Mouse (Mus musculus) heart, embryonic 14.5 days (tissue): ENCODE measurements around the gene Ypel5. TPM values are rescaled to one million over a fixed set of nuclear protein-coding genes. Genes with fewer than 3 reads are reported as not detected.

Experiments used
- ATAC-seq: fragments of 200-750 bp; cut with Nextera tagmentation; 2 replicates; pipeline ENCODE4 v1.8.0; 2017; ENCODE audit warnings: low read depth, moderate TSS enrichment; ENCODE audit not compliant: insufficient number of reproducible peaks, insufficient read depth, low FRiP score
- H3K27ac ChIP-seq, 2 experiments: fragments of 200-500 bp in 1 of 2; fragments of 300-500 bp in 1 of 2; sonication (generic) in 1 of 2; replicated peaks in 1 of 2; 2 replicates each; pipeline ENCODE4 v1.5.1; 2012 to 2014; ENCODE audit warnings: low read depth in 2 of 2, low read length in 2 of 2, control low read depth in 1 of 2, mild to moderate bottlenecking in 1 of 2, mixed read lengths in 1 of 2; ENCODE audit not compliant: control insufficient read depth in 1 of 2, insufficient read depth in 1 of 2
- H3K27me3 ChIP-seq: fragments of 300-500 bp; sonication (generic); 2 replicates; pipeline ENCODE4 v1.6.1; 2014; ENCODE audit warnings: mild to moderate bottlenecking, low read length, control low read depth; ENCODE audit not compliant: control insufficient read depth, insufficient read depth
- H3K36me3 ChIP-seq: fragments of 300-500 bp; sonication (generic); 2 replicates; pipeline ENCODE4 v1.6.1; 2014; ENCODE audit warnings: mild to moderate bottlenecking, control low read depth, low read length, mixed read lengths; ENCODE audit not compliant: control insufficient read depth, insufficient read depth
- H3K4me1 ChIP-seq, 2 experiments: fragments of 200-500 bp in 1 of 2; fragments of 300-500 bp in 1 of 2; sonication (generic) in 1 of 2; 2 replicates each; pipeline ENCODE4 v1.6.1; 2012 to 2014; ENCODE audit warnings: low read length in 2 of 2, control low read depth in 1 of 2, mixed read lengths in 1 of 2; ENCODE audit not compliant: control insufficient read depth in 2 of 2, insufficient read depth in 2 of 2
- H3K4me2 ChIP-seq: fragments of 300-500 bp; sonication (generic); 2 replicates; pipeline ENCODE4 v1.6.1; 2014; ENCODE audit warnings: mild to moderate bottlenecking, low read length
- H3K4me3 ChIP-seq, 2 experiments: fragments of 200-500 bp in 1 of 2; fragments of 300-500 bp in 1 of 2; sonication (generic) in 1 of 2; 2 replicates each; pipeline ENCODE4 v1.5.1; 2012 to 2014; ENCODE audit warnings: low read length in 2 of 2, mild to moderate bottlenecking in 2 of 2, control low read depth in 1 of 2, low read depth in 1 of 2, moderate library complexity in 1 of 2; ENCODE audit not compliant: control insufficient read depth in 1 of 2, insufficient read depth in 1 of 2
- H3K9ac ChIP-seq: fragments of 300-500 bp; sonication (generic); 2 replicates; pipeline ENCODE4 v1.6.1; 2014; ENCODE audit warnings: mild to moderate bottlenecking, low read length
- H3K9me3 ChIP-seq: fragments of 300-500 bp; sonication (generic); 2 replicates; pipeline ENCODE4 v1.6.1; 2016; ENCODE audit warnings: low read length, control low read depth; ENCODE audit not compliant: control insufficient read depth
- WGBS: fragments of 180-500 bp; shearing (Covaris S2); extraction: QIAGEN DNeasy Blood & Tissue Kit; methylation state at CpG from one replicate; pipeline ENCODE4 v1.1.7; 2014; 5-methylcytosine and 5-hydroxymethylcytosine counted together
- polyA plus RNA-seq: library from polyadenylated mRNA; unstranded; fragments of >200 nt; fragmentation: Nextera tagmentation; extraction: Ambion mirVana; gene quantifications from 2 replicates; pipeline ENCODE4 v1.2.1, GENCODE M21; 2014

Ypel5 gene
- polyA plus RNA-seq, 1 experiment from 2014 or later = 68.6 TPM

- whole genome bisulfite sequencing = 67% methylated on average over 3 of the region's 3 CpGs
- H3K4me2 ChIP-seq = no peak overlapping the region
- ATAC-seq = no peak
- no peak overlapping the region for H3K27ac ChIP-seq
- no peaks in the 10 kb centered on the region for H3K36me3 ChIP-seq
- no peak overlapping the region for H3K9ac ChIP-seq
- H3K4me3 ChIP-seq = no peak overlapping the region
- no peaks in the 10 kb centered on the region for H3K27me3 ChIP-seq
- H3K4me1 ChIP-seq = peaks cover 4 to 5% of the 10 kb centered on the region in 2 experiments
- no peaks in the 10 kb centered on the region for H3K9me3 ChIP-seq
Measured at GRCm38 (mm10) chr17:72880156-72880555, 43.9 kb downstream of the Ypel5 start.

- Histone ChIP-seq H3K36me3 (no peaks in the 10 kb centered on the region), H3K9ac (no peak overlapping the region), H3K4me1 (peaks cover 4 to 5% of the 10 kb centered on the region in 2 experiments), H3K27me3 (no peaks in the 10 kb centered on the region), H3K4me2 (no peak overlapping the region), H3K27ac (no peak overlapping the region), H3K9me3 (no peaks in the 10 kb centered on the region), H3K4me3 (no peak overlapping the region)
- ATAC-seq = no peak
- 19% methylated on average over 3 of the region's 3 CpGs for WGBS
Measured at GRCm38 (mm10) chr17:72881051-72881450, 44.8 kb downstream of the Ypel5 start.

- Histone ChIP-seq H3K4me1 (peaks cover 4 to 5% of the 10 kb centered on the region in 2 experiments), H3K4me2 (no peak overlapping the region), H3K4me3 (no peak overlapping the region), H3K27me3 (no peaks in the 10 kb centered on the region), H3K9me3 (no peaks in the 10 kb centered on the region), H3K9ac (no peak overlapping the region), H3K36me3 (no peaks in the 10 kb centered on the region), H3K27ac (no peak overlapping the region)
- WGBS = 62% methylated on average over 1 of the region's 1 CpGs
- no peak for ATAC-seq
Measured at GRCm38 (mm10) chr17:72881804-72882203, 45.6 kb downstream of the Ypel5 start.

GRCm38 (mm10) chr17:72889556-72890397, 53.5 kb downstream of the Ypel5 start:
- no peaks in the 10 kb centered on the region for H3K36me3 ChIP-seq
- peaks cover 7 to 9% of the 10 kb centered on the region in 2 experiments for H3K4me1 ChIP-seq
- H3K9me3 ChIP-seq = no peaks in the 10 kb centered on the region
- H3K9ac ChIP-seq = no peak overlapping the region
- WGBS = 27% methylated on average over 20 of the region's 20 CpGs
- no peak overlapping the region for H3K27ac ChIP-seq
- H3K4me3 ChIP-seq = no peak overlapping the region
- H3K27me3 ChIP-seq = no peaks in the 10 kb centered on the region
- ATAC-seq = no peak
- peak overlapping the region; percentile 25 for H3K4me2 ChIP-seq

- Histone ChIP-seq H3K27me3 (no peaks in the 10 kb centered on the region), H3K36me3 (no peaks in the 10 kb centered on the region), H3K4me1 (peaks cover 7 to 9% of the 10 kb centered on the region in 2 experiments), H3K27ac (no peak overlapping the region), H3K9me3 (no peaks in the 10 kb centered on the region), H3K4me2 (peak overlapping the region; percentile 25; the same call in 1 of the 2 replicates), H3K9ac (no peak overlapping the region), H3K4me3 (no peak overlapping the region)
- 57% methylated on average over 8 of the region's 8 CpGs for WGBS
- no peak; the same call in 1 of the 2 replicates for ATAC-seq
Measured at GRCm38 (mm10) chr17:72890398-72890898, 54.2 kb downstream of the Ypel5 start.

GRCm38 (mm10) chr17:72891556-72891955, 55.3 kb downstream of the Ypel5 start:
- Histone ChIP-seq H3K27ac (no peak overlapping the region), H3K4me1 (peaks cover 7 to 9% of the 10 kb centered on the region in 2 experiments), H3K4me3 (no peak overlapping the region), H3K27me3 (no peaks in the 10 kb centered on the region), H3K9me3 (no peaks in the 10 kb centered on the region), H3K9ac (no peak overlapping the region), H3K4me2 (no peak overlapping the region), H3K36me3 (no peaks in the 10 kb centered on the region)
- no peak for ATAC-seq
- WGBS = 87% methylated on average over 6 of the region's 6 CpGs

GRCm38 (mm10) chr17:72895506-72895905, 59.3 kb downstream of the Ypel5 start:
- ATAC-seq = no peak
- H3K4me1 ChIP-seq = peaks cover 7 to 10% of the 10 kb centered on the region in 2 experiments
- H3K36me3 ChIP-seq = no peaks in the 10 kb centered on the region
- H3K9me3 ChIP-seq = no peaks in the 10 kb centered on the region
- H3K4me3 ChIP-seq = no peak overlapping the region
- WGBS = 94% methylated on average over 3 of the region's 3 CpGs
- no peak overlapping the region for H3K9ac ChIP-seq
- no peaks in the 10 kb centered on the region for H3K27me3 ChIP-seq
- H3K4me2 ChIP-seq = no peak overlapping the region
- H3K27ac ChIP-seq = no peak overlapping the region
